Mouse (Mus musculus): ENCODE data around the gene Vmn2r82.

DNA sequence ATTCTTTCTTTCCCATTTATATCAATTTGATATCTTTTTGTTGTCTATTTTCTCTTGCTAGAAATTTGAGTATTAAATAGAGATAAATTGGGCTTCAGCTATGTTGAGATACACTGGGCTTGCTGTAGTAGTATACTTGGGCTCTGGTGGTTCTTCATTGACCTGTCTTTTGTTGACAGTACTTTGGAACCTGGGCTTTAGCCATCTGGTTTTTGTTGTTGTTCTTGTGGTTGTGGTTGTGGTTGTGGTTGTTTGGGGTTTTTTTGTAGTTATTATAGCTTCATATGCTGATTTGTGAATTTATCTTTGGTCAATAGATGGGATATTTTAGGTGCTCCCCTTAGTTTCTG is 33.6 kb upstream of the Vmn2r82 start:
- no peak for TF ChIP-seq EP300 (optimal IDR thresholded peaks at IDR 0.05)
- TF ChIP-seq CTCF (IDR thresholded peaks at IDR 0.05; ENCODE audit: low read depth): no peak
